Mouse (Mus musculus): ENCODE results near the gene Ctsk. TPM values are rescaled to one million over a fixed set of nuclear protein-coding genes. Genes with fewer than 3 reads are reported as not detected.
A peak's percentile ranks its signal among the peaks of the same experiment; 100 is the strongest.

Gene Ctsk
- total RNA-seq (2021), result 1 to 10 TPM; 4.0 to 4.2 TPM
- long read RNA-seq, experiment 1, partial matches to known transcripts, result 1 of 3 reads
- long read RNA-seq, experiment 1, other reads (novel, unspliced or antisense), result 0 of 3 reads
- long read RNA-seq, experiment 2, partial matches to known transcripts, result 1 of 2 reads
- long read RNA-seq, experiment 2, other reads (novel, unspliced or antisense), result 1 of 2 reads

- no peak for DNase-seq (ENCODE audit: low spot score in 2 of 2)
Measured at GRCm38 (mm10) chr3:95499024-95499423, at the start of gene Ctsk. Ctsk (plus strand) TSS chr3:95499256.

GRCm38 (mm10) chr3:95450408-95450807 is 48.6 kb upstream of the Ctsk start:
- peak; percentile 36 to 46 for DNase-seq (ENCODE audit: low spot score in 2 of 2)

GRCm38 (mm10) chr3:95450915-95451314 is 48.1 kb upstream of the Ctsk start:
- DNase-seq (ENCODE audit: low spot score in 2 of 2), result no peak

GRCm38 (mm10) chr3:95456367-95456766 is 42.7 kb upstream of the Ctsk start:
- DNase-seq (ENCODE audit: low spot score in 2 of 2), result no peak

GRCm38 (mm10) chr3:95457758-95458157 is 41.3 kb upstream of the Ctsk start:
- DNase-seq (ENCODE audit: low spot score in 2 of 2), result no peak

- DNase-seq (ENCODE audit: low spot score in 2 of 2), result no peak
Measured at GRCm38 (mm10) chr3:95459381-95459780, 39.7 kb upstream of the Ctsk start.

- DNase-seq (ENCODE audit: low spot score in 2 of 2), result no peak
Measured at GRCm38 (mm10) chr3:95463852-95464251, 35.2 kb upstream of the Ctsk start.

GRCm38 (mm10) chr3:95478966-95479365 is 20.1 kb upstream of the Ctsk start:
- DNase-seq (ENCODE audit: low spot score in 2 of 2), result no peak

- no peak for DNase-seq (ENCODE audit: low spot score in 2 of 2)
Measured at GRCm38 (mm10) chr3:95486421-95486820, 12.6 kb upstream of the Ctsk start.

GRCm38 (mm10) chr3:95488679-95489078 is 10.4 kb upstream of the Ctsk start:
- DNase-seq (ENCODE audit: low spot score in 2 of 2), result no peak

- DNase-seq (ENCODE audit: low spot score in 2 of 2), result no peak
Measured at GRCm38 (mm10) chr3:95490238-95490637, 8.8 kb upstream of the Ctsk start.

GRCm38 (mm10) chr3:95494342-95494741 is 4.7 kb upstream of the Ctsk start:
- DNase-seq (ENCODE audit: low spot score in 2 of 2), result peak; percentile 47 to 54

- no peak for DNase-seq (ENCODE audit: low spot score in 2 of 2)
Measured at GRCm38 (mm10) chr3:95498229-95498628, 827 bp upstream of the Ctsk start.

GRCm38 (mm10) chr3:95499496-95500140 is 562 bp downstream of the Ctsk start:
- DNase-seq (ENCODE audit: low spot score in 2 of 2), result peak; percentile 18 to 36

GRCm38 (mm10) chr3:95502312-95502711 is 3.3 kb downstream of the Ctsk start:
- no peak for DNase-seq (ENCODE audit: low spot score in 2 of 2)

GRCm38 (mm10) chr3:95509348-95509747 is 10.3 kb downstream of the Ctsk start:
- DNase-seq (ENCODE audit: low spot score in 2 of 2), result no peak

- DNase-seq (ENCODE audit: low spot score in 2 of 2), result no peak
Measured at GRCm38 (mm10) chr3:95511611-95512180, 12.6 kb downstream of the Ctsk start.

- DNase-seq (ENCODE audit: low spot score in 2 of 2), result no peak
Measured at GRCm38 (mm10) chr3:95516614-95517041, 17.6 kb downstream of the Ctsk start.

- peak; percentile 61 to 68 for DNase-seq (ENCODE audit: low spot score in 2 of 2)
Measured at GRCm38 (mm10) chr3:95517493-95517898, 18.4 kb downstream of the Ctsk start.

GRCm38 (mm10) chr3:95518891-95519290 is 19.8 kb downstream of the Ctsk start:
- DNase-seq (ENCODE audit: low spot score in 2 of 2), result no peak

GRCm38 (mm10) chr3:95519315-95519714 is 20.3 kb downstream of the Ctsk start:
- no peak for DNase-seq (ENCODE audit: low spot score in 2 of 2)

- DNase-seq (ENCODE audit: low spot score in 2 of 2), result no peak
Measured at GRCm38 (mm10) chr3:95520100-95520499, 21.0 kb downstream of the Ctsk start.

GRCm38 (mm10) chr3:95521168-95521567 is 22.1 kb downstream of the Ctsk start:
- no peak for DNase-seq (ENCODE audit: low spot score in 2 of 2)
